Mouse (Mus musculus) layer of hippocampus, adult 8-10 months (tissue): Measurements from ENCODE around the gene Sh3bgrl3. TPM values are rescaled to one million over a fixed set of nuclear protein-coding genes. Genes with fewer than 3 reads are reported as not detected.

Source experiments
- DNase-seq, 2 experiments: peaks; one replicate each; pipeline ENCODE4 v3.0.0; 2022; ENCODE audit warnings: low spot score in 2 of 2
- total RNA-seq, 4 experiments: library from RNA; stranded (reverse); gene quantifications; 2 replicates each; pipeline ENCODE4 v1.2.4; 2022

The Sh3bgrl3 gene
- total RNA-seq, 4 experiments from 2014 or later = 185 to 289 (median 252) TPM

GRCm38 (mm10) chr4:134128983-134129362, 384 bp upstream of the Sh3bgrl3 start:
- no peak for DNase-seq

- DNase-seq = no peak
Measured at GRCm38 (mm10) chr4:134127793-134128192, 796 bp downstream of the Sh3bgrl3 start.

- peak; percentile 68 to 85 for DNase-seq
Measured at GRCm38 (mm10) chr4:134127121-134127455, 1.5 kb downstream of the Sh3bgrl3 start.

- peak in 1 of 2 experiments; percentile 30 for DNase-seq
Measured at GRCm38 (mm10) chr4:134126300-134127120, 2.1 kb downstream of the Sh3bgrl3 start.

- no peak for DNase-seq
Measured at GRCm38 (mm10) chr4:134125383-134126060, 3.1 kb downstream of the Sh3bgrl3 start.

- peak; percentile 90 to 94 for DNase-seq
Measured at GRCm38 (mm10) chr4:134123680-134124551, 4.7 kb downstream of the Sh3bgrl3 start.

- no peak for DNase-seq
Measured at GRCm38 (mm10) chr4:134123147-134123546, 5.4 kb downstream of the Sh3bgrl3 start.

- no peak for DNase-seq
Measured at GRCm38 (mm10) chr4:134122281-134122680, 6.3 kb downstream of the Sh3bgrl3 start.

- DNase-seq = no peak
Measured at GRCm38 (mm10) chr4:134121571-134121970, 7.0 kb downstream of the Sh3bgrl3 start.

- DNase-seq = no peak
Measured at GRCm38 (mm10) chr4:134120916-134121315, 7.7 kb downstream of the Sh3bgrl3 start.

GRCm38 (mm10) chr4:134120192-134120805, 8.3 kb downstream of the Sh3bgrl3 start:
- DNase-seq = no peak

- DNase-seq = no peak
Measured at GRCm38 (mm10) chr4:134119644-134120043, 8.9 kb downstream of the Sh3bgrl3 start.

- DNase-seq = no peak
Measured at GRCm38 (mm10) chr4:134119042-134119441, 9.5 kb downstream of the Sh3bgrl3 start.

- no peak for DNase-seq
Measured at GRCm38 (mm10) chr4:134118126-134118800, 10.3 kb downstream of the Sh3bgrl3 start.

GRCm38 (mm10) chr4:134117012-134117411, 11.6 kb downstream of the Sh3bgrl3 start:
- DNase-seq = no peak

- DNase-seq = no peak
Measured at GRCm38 (mm10) chr4:134116501-134116900, 12.1 kb downstream of the Sh3bgrl3 start.

- no peak for DNase-seq
Measured at GRCm38 (mm10) chr4:134115215-134116144, 13.1 kb downstream of the Sh3bgrl3 start.

GRCm38 (mm10) chr4:134114038-134114437, 14.6 kb downstream of the Sh3bgrl3 start:
- no peak for DNase-seq

- DNase-seq = no peak
Measured at GRCm38 (mm10) chr4:134113356-134113994, 15.1 kb downstream of the Sh3bgrl3 start.
